Mouse (Mus musculus): ENCODE measurements at regions not wholly inside any gene's neighbourhood (a gene's known extent, or its start where the extent isn't known, plus 50 kb on each side); places are given as distances from the start of the nearest gene placed in this dataset.

- Histone ChIP-seq H3K27me3 (ENCODE audit: control insufficient read depth, insufficient read depth, low read depth, low read length) (no peaks in the 10 kb centered on the region), H3K27ac (ENCODE audit: low read length) (no peak overlapping the region), H3K36me3 (ENCODE audit: control insufficient read depth, insufficient read depth, low read length) (no peaks in the 10 kb centered on the region), H3K9me3 (ENCODE audit: control insufficient read depth, low read length) (no peaks in the 10 kb centered on the region), H3K9ac (ENCODE audit: low read length) (no peak overlapping the region), H3K4me2 (ENCODE audit: low read depth, low read length) (no peak overlapping the region), H3K4me3 (ENCODE audit: low read length) (no peak overlapping the region), H3K4me1 (replicated peaks; ENCODE audit: control insufficient read depth, insufficient read depth, low read length) (no peaks in the 10 kb centered on the region)
- ATAC-seq (ENCODE audit: low read depth): no peak
- WGBS: 39% methylated on average over 2 of the region's 2 CpGs
Observed at GRCm38 (mm10) chr3:48911758-48912157, 845.4 kb downstream of the Pcdh18 start.

GRCm38 (mm10) chr3:48890403-48890802 lies 866.7 kb downstream of the Pcdh18 start:
- H3K27ac ChIP-seq (ENCODE audit: low read length): no peak overlapping the region
- WGBS: 65% methylated on average over 3 of the region's 3 CpGs
- no peak overlapping the region for H3K9ac ChIP-seq (ENCODE audit: low read length)
- no peaks in the 10 kb centered on the region for H3K4me1 ChIP-seq (replicated peaks; ENCODE audit: control insufficient read depth, insufficient read depth, low read length)
- no peaks in the 10 kb centered on the region for H3K9me3 ChIP-seq (ENCODE audit: control insufficient read depth, low read length)
- no peak overlapping the region for H3K4me3 ChIP-seq (ENCODE audit: low read length)
- no peak for ATAC-seq (ENCODE audit: low read depth)
- H3K27me3 ChIP-seq (ENCODE audit: control insufficient read depth, insufficient read depth, low read depth, low read length): no peaks in the 10 kb centered on the region
- no peak overlapping the region for H3K4me2 ChIP-seq (ENCODE audit: low read depth, low read length)
- H3K36me3 ChIP-seq (ENCODE audit: control insufficient read depth, insufficient read depth, low read length): no peaks in the 10 kb centered on the region

- Histone ChIP-seq H3K36me3 (ENCODE audit: control insufficient read depth, insufficient read depth, low read length) (no peaks in the 10 kb centered on the region), H3K4me2 (ENCODE audit: low read depth, low read length) (no peak overlapping the region), H3K9me3 (ENCODE audit: control insufficient read depth, low read length) (no peaks in the 10 kb centered on the region), H3K27me3 (ENCODE audit: control insufficient read depth, insufficient read depth, low read depth, low read length) (no peaks in the 10 kb centered on the region), H3K27ac (ENCODE audit: low read length) (no peak overlapping the region), H3K4me1 (replicated peaks; ENCODE audit: control insufficient read depth, insufficient read depth, low read length) (no peaks in the 10 kb centered on the region), H3K9ac (ENCODE audit: low read length) (no peak overlapping the region), H3K4me3 (ENCODE audit: low read length) (no peak overlapping the region)
- WGBS: 15% methylated on average over 4 of the region's 4 CpGs
- no peak for ATAC-seq (ENCODE audit: low read depth)
Observed at GRCm38 (mm10) chr3:48887885-48888284, 869.2 kb downstream of the Pcdh18 start.

GRCm38 (mm10) chr3:48869527-48869926 lies 887.6 kb downstream of the Pcdh18 start:
- WGBS: 58% methylated on average over 2 of the region's 2 CpGs
- Histone ChIP-seq H3K27me3 (ENCODE audit: control insufficient read depth, insufficient read depth, low read depth, low read length) (no peaks in the 10 kb centered on the region), H3K36me3 (ENCODE audit: control insufficient read depth, insufficient read depth, low read length) (no peaks in the 10 kb centered on the region), H3K9me3 (ENCODE audit: control insufficient read depth, low read length) (no peaks in the 10 kb centered on the region), H3K4me1 (replicated peaks; ENCODE audit: control insufficient read depth, insufficient read depth, low read length) (no peaks in the 10 kb centered on the region), H3K9ac (ENCODE audit: low read length) (no peak overlapping the region), H3K4me3 (ENCODE audit: low read length) (no peak overlapping the region), H3K4me2 (ENCODE audit: low read depth, low read length) (no peak overlapping the region), H3K27ac (ENCODE audit: low read length) (no peak overlapping the region)
- no peak for ATAC-seq (ENCODE audit: low read depth)

- Histone ChIP-seq H3K27me3 (ENCODE audit: control insufficient read depth, insufficient read depth, low read depth, low read length) (no peaks in the 10 kb centered on the region), H3K4me3 (ENCODE audit: low read length) (no peak overlapping the region), H3K4me1 (replicated peaks; ENCODE audit: control insufficient read depth, insufficient read depth, low read length) (no peaks in the 10 kb centered on the region), H3K4me2 (ENCODE audit: low read depth, low read length) (peak overlapping the region; percentile 25), H3K9ac (ENCODE audit: low read length) (no peak overlapping the region), H3K36me3 (ENCODE audit: control insufficient read depth, insufficient read depth, low read length) (no peaks in the 10 kb centered on the region), H3K27ac (ENCODE audit: low read length) (no peak overlapping the region), H3K9me3 (ENCODE audit: control insufficient read depth, low read length) (no peaks in the 10 kb centered on the region)
- ATAC-seq (ENCODE audit: low read depth): no peak
- 38% methylated on average over 6 of the region's 6 CpGs for WGBS
Observed at GRCm38 (mm10) chr3:48846049-48846653, 911.0 kb downstream of the Pcdh18 start.

GRCm38 (mm10) chr3:48840692-48841091 lies 916.4 kb downstream of the Pcdh18 start:
- H3K4me2 ChIP-seq (ENCODE audit: low read depth, low read length): no peak overlapping the region
- no peaks in the 10 kb centered on the region for H3K36me3 ChIP-seq (ENCODE audit: control insufficient read depth, insufficient read depth, low read length)
- WGBS: 67% methylated on average over 3 of the region's 3 CpGs
- no peaks in the 10 kb centered on the region for H3K27me3 ChIP-seq (ENCODE audit: control insufficient read depth, insufficient read depth, low read depth, low read length)
- no peaks in the 10 kb centered on the region for H3K4me1 ChIP-seq (replicated peaks; ENCODE audit: control insufficient read depth, insufficient read depth, low read length)
- H3K9ac ChIP-seq (ENCODE audit: low read length): no peak overlapping the region
- H3K4me3 ChIP-seq (ENCODE audit: low read length): no peak overlapping the region
- H3K9me3 ChIP-seq (ENCODE audit: control insufficient read depth, low read length): no peaks in the 10 kb centered on the region
- ATAC-seq (ENCODE audit: low read depth): no peak
- H3K27ac ChIP-seq (ENCODE audit: low read length): no peak overlapping the region

- H3K9ac ChIP-seq (ENCODE audit: low read length): no peak overlapping the region
- H3K4me3 ChIP-seq (ENCODE audit: low read length): no peak overlapping the region
- no peak for ATAC-seq (ENCODE audit: low read depth)
- H3K4me2 ChIP-seq (ENCODE audit: low read depth, low read length): no peak overlapping the region
- H3K36me3 ChIP-seq (ENCODE audit: control insufficient read depth, insufficient read depth, low read length): no peaks in the 10 kb centered on the region
- no peaks in the 10 kb centered on the region for H3K27me3 ChIP-seq (ENCODE audit: control insufficient read depth, insufficient read depth, low read depth, low read length)
- no peaks in the 10 kb centered on the region for H3K9me3 ChIP-seq (ENCODE audit: control insufficient read depth, low read length)
- H3K4me1 ChIP-seq (replicated peaks; ENCODE audit: control insufficient read depth, insufficient read depth, low read length): no peaks in the 10 kb centered on the region
- 55% methylated on average over 6 of the region's 6 CpGs for WGBS
- H3K27ac ChIP-seq (ENCODE audit: low read length): no peak overlapping the region
Observed at GRCm38 (mm10) chr3:48823360-48823759, 933.8 kb downstream of the Pcdh18 start.

- H3K4me1 ChIP-seq (replicated peaks; ENCODE audit: control insufficient read depth, insufficient read depth, low read length): no peaks in the 10 kb centered on the region
- H3K4me3 ChIP-seq (ENCODE audit: low read length): no peak overlapping the region
- no peaks in the 10 kb centered on the region for H3K9me3 ChIP-seq (ENCODE audit: control insufficient read depth, low read length)
- 58% methylated on average over 5 of the region's 5 CpGs for WGBS
- no peak overlapping the region for H3K9ac ChIP-seq (ENCODE audit: low read length)
- no peaks in the 10 kb centered on the region for H3K36me3 ChIP-seq (ENCODE audit: control insufficient read depth, insufficient read depth, low read length)
- no peak overlapping the region for H3K27ac ChIP-seq (ENCODE audit: low read length)
- no peaks in the 10 kb centered on the region for H3K27me3 ChIP-seq (ENCODE audit: control insufficient read depth, insufficient read depth, low read depth, low read length)
- H3K4me2 ChIP-seq (ENCODE audit: low read depth, low read length): no peak overlapping the region
- ATAC-seq (ENCODE audit: low read depth): no peak
Observed at GRCm38 (mm10) chr3:48804398-48804797, 952.7 kb downstream of the Pcdh18 start.

GRCm38 (mm10) chr3:48771709-48772108 lies 985.4 kb downstream of the Pcdh18 start:
- H3K4me2 ChIP-seq (ENCODE audit: low read depth, low read length): no peak overlapping the region
- no peaks in the 10 kb centered on the region for H3K27me3 ChIP-seq (ENCODE audit: control insufficient read depth, insufficient read depth, low read depth, low read length)
- H3K9me3 ChIP-seq (ENCODE audit: control insufficient read depth, low read length): no peaks in the 10 kb centered on the region
- H3K27ac ChIP-seq (ENCODE audit: low read length): no peak overlapping the region
- H3K4me3 ChIP-seq (ENCODE audit: low read length): no peak overlapping the region
- WGBS: 80% methylated on average over 4 of the region's 4 CpGs
- no peak for ATAC-seq (ENCODE audit: low read depth)
- H3K9ac ChIP-seq (ENCODE audit: low read length): no peak overlapping the region
- no peaks in the 10 kb centered on the region for H3K36me3 ChIP-seq (ENCODE audit: control insufficient read depth, insufficient read depth, low read length)
- no peaks in the 10 kb centered on the region for H3K4me1 ChIP-seq (replicated peaks; ENCODE audit: control insufficient read depth, insufficient read depth, low read length)

Data from lung, embryonic 16.5 days (tissue).